Mouse (Mus musculus) kidney, adult 9 months (tissue): ENCODE data around the gene Grip1.
A peak's percentile ranks its signal among the peaks of the same experiment; 100 is the strongest.

Experiments used
- DNase-seq: peaks from one replicate; pipeline ENCODE4 v3.0.0; 2022

Gene Grip1

DNA sequence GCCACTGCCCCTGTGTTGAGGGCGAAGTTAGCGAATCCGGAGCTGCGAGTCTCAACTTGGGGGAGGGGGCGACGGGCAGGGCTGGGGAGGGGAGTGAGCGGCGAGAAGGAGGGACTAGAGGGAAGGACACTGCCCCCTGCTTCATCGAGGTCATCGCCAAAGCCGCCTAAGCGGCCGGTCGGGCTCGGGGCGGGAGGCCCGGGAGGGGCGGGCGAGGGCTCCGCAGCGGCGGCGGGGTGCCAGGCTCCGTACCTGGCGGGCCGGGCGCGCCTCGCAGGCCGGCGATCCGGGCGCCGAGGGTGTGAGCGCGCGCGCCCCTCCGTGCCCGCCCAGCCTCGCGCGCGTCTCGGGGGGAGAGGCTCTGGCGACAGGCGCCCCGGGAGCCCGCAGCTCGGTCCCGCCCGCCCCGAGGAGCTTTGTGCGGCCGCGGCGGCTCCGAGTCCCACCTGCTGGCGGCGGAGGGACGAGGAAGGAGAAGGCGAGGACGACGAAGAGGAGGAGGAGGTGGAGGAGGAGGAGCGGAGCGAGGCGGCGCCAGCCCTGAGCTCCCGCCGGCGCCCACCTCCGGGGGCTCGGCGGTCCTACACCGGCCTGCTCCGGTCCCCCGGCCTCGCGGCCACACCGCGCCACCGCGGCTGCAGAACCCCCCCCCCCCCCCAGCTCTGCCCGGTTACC, at the start of gene Grip1:
Grip1 (plus strand) TSS at position 400 of the 675 bp plus-strand sequence.
- peak; percentile 11 for DNase-seq

- no peak for DNase-seq
These were observed 48.5 kb upstream of the Grip1 start for GRCm38 (mm10) chr10:119405103-119405502.

DNA sequence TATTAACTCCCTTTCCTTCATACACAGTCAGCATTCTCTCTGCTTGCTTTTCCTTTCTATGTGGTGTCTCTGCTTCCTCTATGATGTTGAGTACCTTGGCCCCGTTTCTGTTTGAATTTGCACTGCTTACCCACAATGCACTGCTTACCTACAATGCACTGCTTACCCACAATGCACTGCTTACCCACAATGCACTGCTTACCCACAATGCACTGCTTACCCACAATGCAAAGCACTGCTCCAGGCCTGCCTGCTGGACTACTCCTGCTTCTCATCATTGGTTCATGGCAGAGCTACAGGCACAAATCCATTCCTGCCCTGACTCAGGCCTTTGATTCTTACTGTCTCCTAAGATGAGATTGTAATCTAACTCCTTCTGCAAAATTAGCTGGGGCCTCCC, 48.0 kb upstream of the Grip1 start:
- DNase-seq: no peak

DNA sequence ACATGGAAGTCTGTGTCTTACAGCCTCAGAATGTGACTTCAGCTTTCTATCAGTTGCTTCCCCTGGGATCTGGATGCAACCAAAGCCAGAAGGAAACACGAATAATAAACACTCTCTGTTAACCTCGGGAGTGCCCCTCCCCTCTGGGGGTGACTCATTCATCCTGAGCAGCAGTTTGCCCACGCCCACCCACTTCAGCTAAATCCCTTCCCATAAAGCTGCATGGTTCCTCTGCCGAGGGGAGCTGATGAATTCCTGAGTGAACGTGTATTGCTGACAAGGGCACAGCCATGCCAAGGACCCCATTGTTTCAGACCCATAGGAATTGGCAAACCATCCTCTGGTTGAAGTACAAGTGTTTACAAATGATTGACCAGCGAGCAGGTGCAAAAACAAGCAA, 45.3 kb upstream of the Grip1 start:
- DNase-seq: peak; percentile 6

- no peak for DNase-seq
These were observed 40.4 kb upstream of the Grip1 start for GRCm38 (mm10) chr10:119413238-119413637.

DNA sequence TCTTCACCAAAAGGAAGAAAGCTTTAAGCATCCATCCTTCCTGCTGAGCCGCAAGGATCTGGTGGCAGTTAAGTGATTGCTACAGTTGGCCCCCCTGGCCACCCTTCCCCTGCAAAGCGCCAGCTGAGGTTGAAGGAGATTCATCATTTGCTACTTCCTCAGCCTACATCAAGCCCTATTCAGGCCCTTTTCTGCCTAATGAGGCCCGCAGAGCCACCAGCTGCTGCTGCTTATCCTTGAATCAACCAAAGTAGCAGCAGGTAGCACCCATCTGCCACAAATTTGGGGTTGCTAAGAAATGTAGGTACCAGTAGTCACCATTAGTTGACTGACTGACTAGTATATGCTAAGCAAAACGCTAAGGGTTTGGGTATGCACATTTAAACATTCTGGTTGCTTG, 38.5 kb upstream of the Grip1 start:
- DNase-seq: no peak

DNA sequence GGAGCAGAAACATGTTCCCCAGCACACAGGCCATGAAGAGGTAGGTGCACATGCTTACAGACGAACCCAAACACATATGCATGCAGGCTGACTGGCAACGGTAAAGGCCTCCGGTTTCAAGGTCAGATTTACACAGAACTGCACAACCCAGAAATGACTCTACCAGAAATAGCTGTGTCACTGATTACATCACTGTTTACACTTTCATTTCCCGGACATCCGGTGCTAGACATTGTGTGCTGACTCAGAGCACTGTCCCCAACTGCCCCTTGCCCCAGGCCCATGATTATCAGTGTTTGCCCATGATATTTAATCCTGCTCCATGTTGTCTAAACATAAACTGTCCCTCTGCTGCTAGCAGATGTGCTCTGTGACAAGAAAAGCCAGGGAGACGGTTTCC, 32.2 kb upstream of the Grip1 start:
- DNase-seq: no peak

DNA sequence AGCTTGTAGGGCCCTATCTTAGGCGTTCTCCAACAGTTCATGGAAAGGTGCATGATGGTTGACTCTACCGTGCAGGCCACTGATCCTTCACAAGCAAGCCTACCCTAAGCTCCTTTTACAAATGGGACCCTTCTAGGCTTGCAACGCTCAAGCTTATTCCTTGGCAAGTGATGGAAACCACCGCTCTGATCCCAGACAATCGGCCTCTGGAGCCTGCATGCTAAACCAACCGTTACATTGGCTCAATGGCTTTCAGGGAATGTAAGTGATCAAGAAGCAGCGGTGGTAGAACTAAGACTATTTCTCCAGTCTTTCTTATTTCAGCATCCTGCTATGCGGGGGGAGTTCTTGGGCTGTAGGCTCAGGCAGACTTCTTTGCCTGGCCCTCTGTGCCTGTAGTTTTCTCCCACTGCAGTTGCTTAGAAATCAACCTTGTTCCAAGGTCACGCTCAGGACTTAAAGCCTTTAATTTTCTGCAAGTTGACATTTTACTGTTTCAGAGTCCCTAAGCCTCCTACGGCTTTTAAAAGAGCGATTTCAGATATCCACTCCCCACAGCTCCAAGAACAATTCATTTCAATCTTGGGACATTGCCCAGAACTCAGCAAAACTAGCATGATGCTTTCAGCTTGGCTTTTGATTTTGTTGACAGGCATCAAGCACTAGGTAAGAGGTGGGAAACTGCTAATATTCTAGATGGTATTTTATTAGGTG, 29.7 kb upstream of the Grip1 start:
- DNase-seq: no peak

DNA sequence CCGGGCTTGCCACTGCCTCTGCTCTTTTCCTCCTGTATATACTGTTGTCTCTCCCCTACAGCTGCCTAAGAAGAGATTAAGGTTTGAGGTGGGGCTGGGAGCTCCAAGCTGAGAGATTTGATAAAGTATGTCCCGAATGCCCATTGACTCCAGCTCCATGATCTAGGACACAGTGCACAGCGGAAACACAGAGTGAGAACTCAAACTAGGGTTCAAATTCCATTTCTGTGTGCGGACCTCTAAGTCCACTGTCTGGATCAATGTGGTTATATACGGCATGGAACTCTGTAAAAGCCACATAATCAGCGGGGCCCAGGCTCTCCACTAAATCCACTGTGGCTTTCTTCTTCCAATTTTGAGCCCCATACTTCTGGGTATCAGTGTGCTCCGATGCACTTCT, 26.0 kb upstream of the Grip1 start:
- DNase-seq: no peak

DNA sequence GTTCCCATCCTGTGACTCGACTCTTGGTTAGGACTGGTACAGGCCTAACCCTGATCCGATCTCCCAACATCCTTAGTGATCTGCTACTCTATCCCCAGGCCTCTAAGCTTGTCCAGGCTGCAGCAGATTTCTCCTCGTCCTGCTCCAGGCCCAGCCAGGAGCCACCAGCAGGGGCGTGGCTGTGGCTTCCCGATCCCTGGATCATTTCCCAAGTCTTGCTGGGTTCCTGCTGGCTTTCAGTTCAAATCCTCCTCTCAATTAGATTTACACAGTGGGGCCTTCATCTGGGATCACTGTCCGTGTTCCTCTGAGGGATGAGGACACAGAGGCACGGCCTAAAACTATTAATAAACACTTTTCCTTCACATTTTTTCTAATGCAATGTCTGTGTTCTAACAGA, 25.5 kb upstream of the Grip1 start:
- no peak for DNase-seq

GRCm38 (mm10) chr10:119430240-119430639, 23.4 kb upstream of the Grip1 start:
- no peak for DNase-seq

DNA sequence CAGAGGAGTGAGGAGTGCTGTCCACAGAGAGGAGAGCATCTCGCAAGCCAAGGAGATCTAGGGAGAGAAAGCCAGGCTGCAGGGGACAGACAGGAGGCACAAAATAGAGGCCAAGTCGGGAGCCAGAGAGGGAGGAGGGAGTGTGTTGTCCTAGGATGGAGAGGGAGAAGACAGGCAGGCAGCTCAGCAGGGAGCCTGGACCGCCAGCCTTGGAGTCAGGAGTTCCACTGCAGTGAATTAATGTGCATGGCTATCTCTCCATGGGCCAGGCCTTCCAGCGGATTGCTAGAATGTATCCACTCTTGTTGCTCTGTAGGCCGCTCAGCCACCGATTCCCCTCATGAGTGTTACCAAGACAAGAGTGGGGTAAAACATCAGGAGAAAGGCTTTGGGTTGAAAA, 21.8 kb upstream of the Grip1 start:
- DNase-seq: no peak

DNA sequence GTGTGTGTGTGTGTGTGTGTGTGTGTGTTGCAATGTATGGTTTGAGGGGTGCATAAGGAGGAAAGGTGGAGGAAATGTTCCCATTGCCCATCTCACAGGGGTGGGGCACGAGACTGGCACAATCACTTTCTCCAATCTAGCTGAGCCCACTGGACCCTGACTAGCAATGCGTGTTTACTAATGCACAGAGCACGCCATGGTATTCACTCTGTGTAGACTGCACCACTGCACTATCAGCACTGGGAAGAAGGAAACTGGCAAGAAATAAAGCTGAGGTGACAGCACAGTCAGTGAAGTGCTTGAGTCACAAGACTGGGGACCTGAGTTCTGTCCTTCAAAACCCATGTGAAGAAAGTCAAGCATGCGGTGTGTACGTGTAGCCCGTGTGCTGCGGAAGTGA, 17.8 kb upstream of the Grip1 start:
- DNase-seq: no peak

GRCm38 (mm10) chr10:119437319-119437718, 16.3 kb upstream of the Grip1 start:
- DNase-seq: no peak

DNA sequence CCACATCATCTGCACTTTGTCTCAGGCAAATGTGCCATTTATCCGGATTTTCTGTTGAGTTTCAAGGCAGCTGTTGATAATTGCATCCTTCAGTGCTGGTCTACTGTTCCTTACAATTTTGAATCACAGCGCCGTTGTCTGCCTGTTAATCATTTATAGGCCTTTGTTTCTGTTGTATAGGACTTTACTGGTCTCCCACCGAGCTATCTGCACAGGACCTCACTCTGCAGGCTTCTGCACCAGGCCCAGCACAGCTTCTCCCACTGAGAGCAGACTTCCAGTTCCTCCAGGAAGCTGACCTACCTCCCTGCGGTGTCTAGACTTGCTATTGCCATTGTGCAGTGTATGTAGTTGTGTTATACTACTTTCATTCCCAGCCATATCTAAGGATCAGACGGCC, 11.9 kb upstream of the Grip1 start:
- DNase-seq: no peak

DNA sequence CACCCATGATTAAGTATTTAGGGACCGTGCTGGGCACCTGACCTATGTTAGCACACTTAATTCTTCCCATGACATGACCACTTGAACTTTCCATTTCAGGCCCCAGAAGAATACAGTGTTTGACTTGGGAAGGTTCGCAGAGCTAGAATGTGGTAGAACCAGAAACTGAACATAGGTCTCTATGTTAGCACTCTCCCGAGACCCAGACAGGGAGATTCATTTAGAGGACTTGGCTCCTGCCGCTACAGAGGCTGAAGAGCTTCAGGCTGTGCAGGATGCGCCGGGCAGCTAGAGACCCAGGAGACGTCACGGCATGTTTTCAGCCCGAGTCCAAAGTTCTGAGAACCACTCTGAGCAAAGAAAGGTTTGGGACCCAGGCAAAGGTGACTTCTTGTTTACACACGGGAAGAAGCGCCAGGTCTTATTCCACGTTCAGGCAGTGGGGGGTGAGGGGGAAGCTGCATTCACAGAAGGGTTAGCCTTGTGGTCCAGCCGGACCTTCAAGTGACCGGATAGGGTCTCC, 6.2 kb upstream of the Grip1 start:
- DNase-seq: peak; percentile 49

DNA sequence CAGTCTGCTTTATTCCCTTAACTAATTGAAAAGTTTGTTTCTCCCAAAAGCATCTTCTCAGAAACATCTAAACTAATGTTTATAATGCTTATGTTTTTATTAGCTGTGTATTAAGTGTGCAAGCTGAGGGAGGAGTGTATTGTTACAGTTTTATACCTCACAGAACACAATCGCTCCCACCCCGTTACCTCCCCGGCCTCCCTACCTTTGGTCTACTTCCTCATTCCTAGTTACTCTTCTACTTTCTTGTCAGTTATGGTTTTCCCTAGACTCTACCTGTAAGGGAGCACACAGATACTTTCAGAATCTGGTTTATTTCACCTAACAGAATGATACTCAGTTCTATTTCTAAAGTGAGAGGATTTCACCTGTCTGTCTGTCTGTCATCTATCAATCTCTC, 5.7 kb upstream of the Grip1 start:
- DNase-seq: peak; percentile 22

GRCm38 (mm10) chr10:119452698-119453097, 932 bp upstream of the Grip1 start:
- no peak for DNase-seq

GRCm38 (mm10) chr10:119454106-119454667, 557 bp downstream of the Grip1 start:
- DNase-seq: peak; percentile 5

GRCm38 (mm10) chr10:119454668-119455542, 1.3 kb downstream of the Grip1 start:
- no peak for DNase-seq

DNA sequence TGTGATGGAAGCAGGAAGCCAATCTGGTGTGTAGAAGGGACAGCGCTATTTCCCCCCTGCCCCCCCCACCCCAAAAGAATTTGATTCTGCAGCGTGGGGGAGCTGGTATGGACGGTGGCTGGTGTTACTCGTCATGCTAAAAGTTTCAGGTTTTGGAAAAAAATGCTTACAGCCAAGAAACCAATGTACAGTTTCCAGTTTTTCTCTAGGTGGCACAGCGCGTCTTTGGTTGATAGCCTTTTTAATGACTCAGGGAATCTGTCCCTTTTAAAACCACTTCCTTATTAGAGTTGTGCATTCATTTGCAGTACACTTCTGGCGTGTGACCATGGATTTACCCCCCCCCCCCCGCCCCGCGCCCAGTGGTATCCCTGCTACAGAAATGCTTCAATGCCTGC, 1.9 kb downstream of the Grip1 start:
- no peak for DNase-seq

DNA sequence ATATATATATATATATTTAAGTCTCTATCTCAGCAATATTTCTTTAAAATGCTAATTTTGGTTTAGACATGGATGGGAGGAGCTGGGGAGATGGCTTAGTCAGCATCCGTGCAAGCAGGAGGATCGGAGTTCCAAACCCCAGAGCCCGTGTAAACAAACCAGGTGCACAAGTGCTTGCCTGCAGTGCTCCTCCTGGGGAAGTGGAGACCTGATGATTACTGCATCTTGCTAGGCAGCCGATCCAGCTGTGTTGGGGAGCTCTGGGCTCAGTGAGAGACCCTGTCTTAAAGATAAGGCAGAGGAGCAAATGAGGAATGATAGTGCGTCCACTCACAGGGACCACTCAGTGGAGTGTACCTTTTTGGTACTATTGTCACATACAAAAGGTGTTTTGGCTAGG, 3.5 kb downstream of the Grip1 start:
- DNase-seq: no peak

DNA sequence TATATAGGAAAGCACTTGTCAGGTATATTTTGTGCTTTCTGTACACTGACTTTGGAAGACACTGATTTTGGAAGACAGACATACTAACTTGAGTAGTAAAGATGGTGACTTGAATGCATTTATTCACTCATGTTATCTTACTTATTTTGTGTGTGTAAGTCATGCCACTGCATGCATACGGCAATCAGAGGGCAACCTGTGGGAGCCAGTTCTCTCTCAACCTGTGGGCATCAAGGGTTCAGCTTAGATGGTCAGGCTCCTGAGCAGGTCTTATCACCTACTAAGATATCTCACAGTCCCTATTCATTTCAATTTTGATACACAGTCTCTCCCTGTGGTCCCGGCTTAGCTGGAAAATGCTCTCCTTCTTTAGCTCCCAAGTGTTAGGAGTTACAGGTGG, 5.4 kb downstream of the Grip1 start:
- no peak for DNase-seq
